Mouse (Mus musculus): Measurements from ENCODE around the gene Fbxo44. TPM values are rescaled to one million over a fixed set of nuclear protein-coding genes. Genes with fewer than 3 reads are reported as not detected.

Gene Fbxo44
- total RNA-seq, 2 experiments from 2014 or later, result not detected

- ATAC-seq (replicated peaks; ENCODE audit: low FRiP score, poor library complexity, severe bottlenecking), result no peak
These were observed 56.1 kb downstream of the Fbxo44 start for GRCm38 (mm10) chr4:148104146-148104545.

Other genes with a start within 250 kb of the Fbxo44 start
- gene Plod1, start 223.7 kb downstream of the Fbxo44 start, total RNA-seq (2015; ENCODE audit: low replicate concordance), result 3.6 and 5.9 TPM in 2 replicates
- gene Plod1, start 223.7 kb downstream of the Fbxo44 start, total RNA-seq (2017; ENCODE audit: low replicate concordance), result 4.8 and 5.5 TPM in 2 replicates
- gene 2510039O18Rik, start 219.6 kb downstream of the Fbxo44 start, total RNA-seq (2015; ENCODE audit: low replicate concordance), result 19.3 and 20.5 TPM in 2 replicates
- 17.7 and 18.9 TPM in 2 replicates for gene 2510039O18Rik, start 219.6 kb downstream of the Fbxo44 start, total RNA-seq (2017; ENCODE audit: low replicate concordance)
- not detected in 2 replicates for gene Nppb, start 174.7 kb downstream of the Fbxo44 start, total RNA-seq (2015; ENCODE audit: low replicate concordance)
- gene Nppb, start 174.7 kb downstream of the Fbxo44 start, total RNA-seq (2017; ENCODE audit: low replicate concordance), result not detected in 2 replicates
- gene Nppa, start 159.8 kb downstream of the Fbxo44 start, total RNA-seq (2015; ENCODE audit: low replicate concordance), result not detected in 2 replicates
- not detected in 2 replicates for gene Nppa, start 159.8 kb downstream of the Fbxo44 start, total RNA-seq (2017; ENCODE audit: low replicate concordance)
- gene Clcn6, start 121.7 kb downstream of the Fbxo44 start, total RNA-seq (2015; ENCODE audit: low replicate concordance), result 1.3 and 2.5 TPM in 2 replicates
- 1.7 and 2.7 TPM in 2 replicates for gene Clcn6, start 121.7 kb downstream of the Fbxo44 start, total RNA-seq (2017; ENCODE audit: low replicate concordance)
- gene Mthfr, start 121.4 kb downstream of the Fbxo44 start, total RNA-seq (2015; ENCODE audit: low replicate concordance), result 5.8 and 8.0 TPM in 2 replicates
- 2.0 and 7.1 TPM in 2 replicates for gene Mthfr, start 121.4 kb downstream of the Fbxo44 start, total RNA-seq (2017; ENCODE audit: low replicate concordance)
- 4.6 and 5.8 TPM in 2 replicates for gene Agtrap, start 72.5 kb downstream of the Fbxo44 start, total RNA-seq (2015; ENCODE audit: low replicate concordance)
- gene Agtrap, start 72.5 kb downstream of the Fbxo44 start, total RNA-seq (2017; ENCODE audit: low replicate concordance), result 3.6 and 4.1 TPM in 2 replicates
- 11.5 and 20.5 TPM in 2 replicates for gene Mad2l2, start 30.1 kb downstream of the Fbxo44 start, total RNA-seq (2015; ENCODE audit: low replicate concordance)
- 0.30 and 5.5 TPM in 2 replicates for gene Mad2l2, start 30.1 kb downstream of the Fbxo44 start, total RNA-seq (2017; ENCODE audit: low replicate concordance)
- gene Draxin, start 29.8 kb downstream of the Fbxo44 start, total RNA-seq (2015; ENCODE audit: low replicate concordance), result 0.42 TPM in 1 of 2 replicates, not detected in the other
- not detected in 2 replicates for gene Draxin, start 29.8 kb downstream of the Fbxo44 start, total RNA-seq (2017; ENCODE audit: low replicate concordance)
- gene Fbxo6, start 8.3 kb downstream of the Fbxo44 start, total RNA-seq (2015; ENCODE audit: low replicate concordance), result 3.2 TPM in 1 of 2 replicates, not detected in the other
- gene Fbxo6, start 8.3 kb downstream of the Fbxo44 start, total RNA-seq (2017; ENCODE audit: low replicate concordance), result 2.1 TPM in 1 of 2 replicates, not detected in the other
- not detected in 2 replicates for gene Fbxo2, start 139 bp upstream of the Fbxo44 start, total RNA-seq (2015; ENCODE audit: low replicate concordance)
- not detected in 2 replicates for gene Fbxo2, start 139 bp upstream of the Fbxo44 start, total RNA-seq (2017; ENCODE audit: low replicate concordance)
- not detected in 2 replicates for gene Disp3, start 127.5 kb upstream of the Fbxo44 start, total RNA-seq (2015; ENCODE audit: low replicate concordance)
- gene Disp3, start 127.5 kb upstream of the Fbxo44 start, total RNA-seq (2017; ENCODE audit: low replicate concordance), result not detected in 2 replicates

Data from erythroid progenitor cell, adult 5-6 weeks (primary cell).